Mouse (Mus musculus) intestine, embryonic 16.5 days (tissue): ENCODE data around the gene Prkag3. TPM values are rescaled to one million over a fixed set of nuclear protein-coding genes. Genes with fewer than 3 reads are reported as not detected.

Experiments used
- ATAC-seq: fragments of 200-750 bp; cut with Nextera tagmentation; 2 replicates; pipeline ENCODE4 v1.8.0; 2017; ENCODE audit warnings: moderate TSS enrichment, moderate library complexity
- H3K27ac ChIP-seq: fragments of 300-500 bp; sonication (generic); 2 replicates; pipeline ENCODE4 v1.5.1; 2014; ENCODE audit warnings: mild to moderate bottlenecking, low read length
- H3K27me3 ChIP-seq: fragments of 300-500 bp; sonication (generic); replicated peaks from 2 replicates; pipeline ENCODE4 v1.6.1; 2014; ENCODE audit warnings: low read length, control low read depth, mixed read lengths; ENCODE audit not compliant: control insufficient read depth, insufficient read depth
- H3K36me3 ChIP-seq: fragments of 300-500 bp; sonication (generic); 2 replicates; pipeline ENCODE4 v1.6.1; 2014; ENCODE audit warnings: low read length, control low read depth; ENCODE audit not compliant: control insufficient read depth, insufficient read depth
- H3K4me1 ChIP-seq: fragments of 300-500 bp; sonication (generic); 2 replicates; pipeline ENCODE4 v1.6.1; 2014; ENCODE audit warnings: low read length, control low read depth, mixed read lengths; ENCODE audit not compliant: control insufficient read depth, insufficient read depth
- H3K4me2 ChIP-seq: fragments of 300-500 bp; sonication (generic); 2 replicates; pipeline ENCODE4 v1.6.1; 2014; ENCODE audit warnings: low read depth, low read length, control low read depth
- H3K4me3 ChIP-seq: fragments of 300-500 bp; sonication (generic); 2 replicates; pipeline ENCODE4 v1.5.1; 2014; ENCODE audit warnings: mild to moderate bottlenecking, low read length
- H3K9ac ChIP-seq: fragments of 300-500 bp; sonication (generic); 2 replicates; pipeline ENCODE4 v1.6.1; 2014; ENCODE audit warnings: low read depth, low read length
- H3K9me3 ChIP-seq: fragments of 300-500 bp; sonication (generic); 2 replicates; pipeline ENCODE4 v1.6.1; 2016; ENCODE audit warnings: low read length, control low read depth; ENCODE audit not compliant: control insufficient read depth
- WGBS: fragments of 180-500 bp; shearing (Covaris S2); extraction: QIAGEN DNeasy Blood & Tissue Kit; methylation state at CpG from one replicate; pipeline ENCODE4 v1.1.7; 2014; 5-methylcytosine and 5-hydroxymethylcytosine counted together
- polyA plus RNA-seq: library from polyadenylated mRNA; unstranded; fragments of >200 nt; fragmentation: Nextera tagmentation; extraction: Ambion mirVana; gene quantifications from 2 replicates; pipeline ENCODE4 v1.2.1, GENCODE M21; 2015

Gene Prkag3
- polyA plus RNA-seq: 0.15 and 0.17 TPM in 2 replicates

DNA sequence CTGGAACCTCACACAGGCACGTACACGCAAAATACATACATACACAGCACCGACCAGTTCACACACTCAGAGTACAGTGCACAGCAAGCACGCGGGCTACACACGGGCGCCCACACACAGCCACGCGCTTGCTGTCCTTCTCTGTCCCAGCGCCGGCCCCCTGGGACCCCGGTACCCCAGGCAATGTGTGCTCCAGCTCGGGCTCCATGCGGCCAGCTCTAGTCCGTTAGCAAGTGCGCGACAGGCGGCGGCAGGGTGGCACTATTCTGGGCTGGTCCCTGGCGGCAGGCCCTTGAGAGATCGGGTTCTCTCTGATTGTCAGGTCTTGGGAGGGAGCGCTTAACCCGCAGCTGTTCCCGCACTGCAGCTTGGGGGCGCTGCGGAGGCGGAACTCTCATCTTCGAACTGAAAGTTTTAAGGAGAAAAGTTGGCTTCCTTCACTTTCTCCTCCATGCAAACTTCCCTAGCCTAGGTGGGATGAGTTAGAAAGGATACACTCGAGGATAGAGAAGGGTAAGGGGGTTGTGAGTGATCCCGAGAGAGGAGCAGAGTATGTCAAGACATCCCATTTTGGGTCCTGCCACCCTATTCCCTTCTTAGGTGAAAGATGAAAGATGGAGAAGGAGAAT, at the start of gene Prkag3:
Gene Prkag3, minus strand, starts transcription at position 579 of the 629 bp plus-strand sequence.
- ATAC-seq: peak; percentile 53
- no peaks in the 10 kb centered on the region for H3K36me3 ChIP-seq
- no peak within 1 kb of the TSS for H3K27ac ChIP-seq
- 0 out of 2 replicates have a peak, but pooled peaks cover 11% of the 10 kb centered on the region for H3K4me1 ChIP-seq
- 12% methylated on average over 30 of the region's 30 CpGs for WGBS
- 0 out of 2 replicates have a peak, but pooled peaks cover 8% of the 10 kb centered on the region for H3K27me3 ChIP-seq
- H3K9ac ChIP-seq: peak within 1 kb of the TSS; percentile 15; the same call in 1 of the 2 replicates
- peak within 1 kb of the TSS; percentile 42 for H3K4me2 ChIP-seq
- H3K4me3 ChIP-seq: peak within 1 kb of the TSS; percentile 17
- H3K9me3 ChIP-seq: no peaks in the 10 kb centered on the region

GRCm38 (mm10) chr1:74797459-74797858, 48.4 kb upstream of the Prkag3 start:
- Histone ChIP-seq H3K4me3 (no peak overlapping the region), H3K27me3 (peaks cover 91% of the 10 kb centered on the region), H3K9me3 (no peaks in the 10 kb centered on the region), H3K9ac (no peak overlapping the region), H3K27ac (no peak overlapping the region), H3K4me2 (no peak overlapping the region), H3K36me3 (no peaks in the 10 kb centered on the region), H3K4me1 (peaks cover 20% of the 10 kb centered on the region)
- WGBS: 11% methylated on average over 5 of the region's 5 CpGs
- peak; percentile 44 for ATAC-seq

GRCm38 (mm10) chr1:74795145-74795529, 46.1 kb upstream of the Prkag3 start:
- Histone ChIP-seq H3K4me1 (peaks cover 18% of the 10 kb centered on the region), H3K4me2 (no peak overlapping the region), H3K9ac (0 out of 2 replicates have a peak overlapping the region, but pooled peaks have one; percentile 14), H3K4me3 (peak overlapping the region; percentile 29; the same call in 1 of the 2 replicates), H3K9me3 (no peaks in the 10 kb centered on the region), H3K27ac (no peak overlapping the region), H3K36me3 (no peaks in the 10 kb centered on the region), H3K27me3 (peaks cover 94% of the 10 kb centered on the region)
- WGBS: 2% methylated on average over 6 of the region's 11 CpGs
- ATAC-seq: no peak

- Histone ChIP-seq H3K27ac (no peak overlapping the region), H3K9ac (0 out of 2 replicates have a peak overlapping the region, but pooled peaks have one; percentile 14), H3K4me3 (peak overlapping the region; percentile 29), H3K4me1 (peaks cover 18% of the 10 kb centered on the region), H3K4me2 (peak overlapping the region; percentile 32), H3K36me3 (no peaks in the 10 kb centered on the region), H3K27me3 (peaks cover 94% of the 10 kb centered on the region), H3K9me3 (no peaks in the 10 kb centered on the region)
- 1% methylated on average over 36 of the region's 38 CpGs for WGBS
- no peak; the same call in 1 of the 2 replicates for ATAC-seq
Observed at GRCm38 (mm10) chr1:74794487-74795144, 45.6 kb upstream of the Prkag3 start.

- Histone ChIP-seq H3K27me3 (peaks cover 94% of the 10 kb centered on the region), H3K4me2 (no peak overlapping the region)
- no peak for ATAC-seq
Observed at GRCm38 (mm10) chr1:74792831-74793660, 44.0 kb upstream of the Prkag3 start.

GRCm38 (mm10) chr1:74791249-74791648, 42.2 kb upstream of the Prkag3 start, which contains the start of gene Wnt10a:
Gene Wnt10a (plus strand): TSS chr1:74791516.
- peaks cover 93% of the 10 kb centered on the region for H3K27me3 ChIP-seq
- H3K36me3 ChIP-seq: no peaks in the 10 kb centered on the region
- ATAC-seq: no peak
- no peaks in the 10 kb centered on the region for H3K9me3 ChIP-seq
- 1% methylated on average over 11 of the region's 11 CpGs for WGBS
- no peak within 1 kb of the TSS for H3K27ac ChIP-seq
- no peak within 1 kb of the TSS for H3K9ac ChIP-seq
- H3K4me2 ChIP-seq: peak within 1 kb of the TSS; percentile 49
- H3K4me3 ChIP-seq: peak within 1 kb of the TSS; percentile 37
- H3K4me1 ChIP-seq: peaks cover 15% of the 10 kb centered on the region

More at GRCm38 (mm10) chr1:74792831-74793660, 44.0 kb upstream of the Prkag3 start:
- H3K4me3 ChIP-seq: no peak overlapping the region
- no peak overlapping the region for H3K27ac ChIP-seq
- no peaks in the 10 kb centered on the region for H3K36me3 ChIP-seq
- no peak overlapping the region for H3K9ac ChIP-seq
- peaks cover 18% of the 10 kb centered on the region for H3K4me1 ChIP-seq
- WGBS: 19% methylated on average over 19 of the region's 19 CpGs
- H3K9me3 ChIP-seq: no peaks in the 10 kb centered on the region

- H3K4me2 ChIP-seq: no peak overlapping the region
- 9% methylated on average over 3 of the region's 3 CpGs for WGBS
- H3K36me3 ChIP-seq: no peaks in the 10 kb centered on the region
- no peak overlapping the region for H3K9ac ChIP-seq
- H3K27me3 ChIP-seq: peaks cover 93% of the 10 kb centered on the region
- H3K9me3 ChIP-seq: no peaks in the 10 kb centered on the region
- ATAC-seq: no peak
- peaks cover 15% of the 10 kb centered on the region for H3K4me1 ChIP-seq
- no peak overlapping the region for H3K27ac ChIP-seq
- H3K4me3 ChIP-seq: no peak overlapping the region
Observed at GRCm38 (mm10) chr1:74790095-74790494, 41.1 kb upstream of the Prkag3 start.

DNA sequence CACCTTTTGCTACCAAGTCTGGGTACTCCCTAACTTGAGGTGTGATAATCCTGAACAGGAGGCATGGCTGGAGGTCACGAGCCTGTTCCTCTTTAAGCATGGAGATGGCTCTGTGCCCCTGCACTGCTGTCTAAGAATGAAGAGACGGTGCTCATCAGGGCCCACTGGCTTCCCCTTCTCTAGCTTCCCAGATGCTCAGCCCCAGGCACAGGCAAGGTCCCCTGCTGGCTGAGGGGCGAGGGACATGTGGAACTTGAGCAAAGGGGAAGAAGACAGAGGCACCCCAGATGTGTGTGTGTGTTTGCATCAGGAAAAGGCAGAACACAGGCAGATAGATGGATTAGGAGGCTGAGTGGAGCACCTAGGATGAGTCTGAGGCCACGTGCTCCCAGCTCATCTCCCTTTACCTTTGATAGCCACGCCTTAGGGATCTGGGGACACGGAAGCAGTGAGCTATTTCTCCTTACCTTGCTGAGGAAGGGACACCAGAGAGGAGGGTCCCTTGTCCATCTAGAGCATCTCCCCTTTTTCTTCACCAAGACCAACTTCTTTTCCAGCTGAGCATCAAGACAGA, 39.7 kb upstream of the Prkag3 start:
- H3K27ac ChIP-seq: no peak overlapping the region
- H3K9me3 ChIP-seq: no peaks in the 10 kb centered on the region
- no peak overlapping the region for H3K4me2 ChIP-seq
- no peak overlapping the region for H3K9ac ChIP-seq
- no peak for ATAC-seq
- WGBS: 18% methylated on average over 6 of the region's 6 CpGs
- no peaks in the 10 kb centered on the region for H3K36me3 ChIP-seq
- peaks cover 13% of the 10 kb centered on the region for H3K4me1 ChIP-seq
- H3K4me3 ChIP-seq: no peak overlapping the region
- H3K27me3 ChIP-seq: peaks cover 93% of the 10 kb centered on the region
